Mouse (Mus musculus) cortical plate, adult 2 months (tissue): ENCODE results near the gene Dcaf11.

Experiments used
- CTCF ChIP-seq: fragments of 200-500 bp; IDR thresholded peaks from 2 replicates; pipeline ENCODE4 v1.5.1; 2011; ENCODE audit warnings: mild to moderate bottlenecking, control low read depth, low read length; ENCODE audit not compliant: insufficient read depth; ENCODE audit errors: extremely low read depth
- POLR2A ChIP-seq: fragments of 200-500 bp; IDR thresholded peaks from 2 replicates; pipeline ENCODE4 v1.6.1; 2011; ENCODE audit warnings: mild to moderate bottlenecking, low read length, control low read depth; ENCODE audit not compliant: insufficient read depth; ENCODE audit errors: extremely low read depth

- no peak for TF ChIP-seq CTCF
- TF ChIP-seq POLR2A = peak; percentile 25; the same call in 1 of the 2 replicates
Measured at GRCm38 (mm10) chr14:55540787-55541321, 19.0 kb upstream of the Dcaf11 start.
